In genomic region chr13:101112176-101112575, GRCm38 (mm10) we compare ENCODE assay signal across 23 mouse cellular contexts.
"Had no signal": no experiment of that assay in that cellular context is flagged by ENCODE, and none has a peak within 500 bp of the region (broad histone marks: within the 10 kb centered on the region; RNA-seq: fewer than 3 reads in every experiment).

No protein-coding gene starts in this region.

- H3K4me1 ChIP-seq: heart, embryonic 10.5 days; heart, embryonic 12.5 days; hindbrain, embryonic 13.5 days; hindbrain, embryonic 15.5 days; limb, embryonic 12.5 days; liver, embryonic 13.5 days had no signal

- H3K27ac ChIP-seq: gastrocnemius, adult 2 months; heart, embryonic 10.5 days; hindbrain, embryonic 13.5 days; hindbrain, embryonic 15.5 days; hindbrain, postnatal 0 days; layer of hippocampus, adult 2 months; left cerebral cortex, adult 2 months; limb, embryonic 10.5 days; limb, embryonic 12.5 days; liver, embryonic 13.5 days had no signal

- H3K36me3 ChIP-seq: heart, embryonic 10.5 days; heart, embryonic 12.5 days; hindbrain, embryonic 13.5 days; hindbrain, embryonic 15.5 days; limb, embryonic 10.5 days; limb, embryonic 12.5 days; liver, embryonic 13.5 days had no signal

- H3K9me3 ChIP-seq: heart, embryonic 10.5 days; heart, embryonic 12.5 days; hindbrain, embryonic 13.5 days; hindbrain, embryonic 15.5 days; limb, embryonic 10.5 days; limb, embryonic 12.5 days; liver, embryonic 13.5 days had no signal

- H3K4me3 ChIP-seq: gastrocnemius, adult 2 months; heart, embryonic 10.5 days; heart, embryonic 12.5 days; hindbrain, embryonic 13.5 days; hindbrain, embryonic 15.5 days; layer of hippocampus, adult 2 months; left cerebral cortex, adult 2 months; limb, embryonic 10.5 days; limb, embryonic 12.5 days; liver, embryonic 13.5 days had no signal

- DNase-seq: gastrocnemius, adult 2 months; gastrocnemius, postnatal 10 days; gastrocnemius, postnatal 25 days; heart, adult 18-20 months; heart, postnatal 10 days; heart, postnatal 36 days; kidney, adult 18-20 months; kidney, adult 8-10 months; kidney, postnatal 10 days; kidney, postnatal 25 days; kidney, postnatal 4 days; liver; liver, embryonic 13.5 days had no signal

- H3K27me3 ChIP-seq: heart, embryonic 12.5 days; hindbrain, embryonic 13.5 days; hindbrain, embryonic 15.5 days; limb, embryonic 12.5 days; liver, embryonic 13.5 days had no signal

- H3K9ac ChIP-seq: heart, embryonic 12.5 days; hindbrain, embryonic 13.5 days; hindbrain, embryonic 15.5 days; limb, embryonic 12.5 days; liver, embryonic 13.5 days had no signal

- H3K4me2 ChIP-seq: heart, embryonic 12.5 days; hindbrain, embryonic 13.5 days; hindbrain, embryonic 15.5 days; limb, embryonic 12.5 days; liver, embryonic 11.5 days; liver, embryonic 13.5 days had no signal

- ATAC-seq: hindbrain, postnatal 0 days had no signal
